Mouse (Mus musculus): ENCODE data around the gene Dnal1. TPM values are rescaled to one million over a fixed set of nuclear protein-coding genes. Genes with fewer than 3 reads are reported as not detected.

The Dnal1 gene
- 5.1 and 5.3 TPM in 2 replicates for polyA plus RNA-seq (2012; rRNA removed)

DNA sequence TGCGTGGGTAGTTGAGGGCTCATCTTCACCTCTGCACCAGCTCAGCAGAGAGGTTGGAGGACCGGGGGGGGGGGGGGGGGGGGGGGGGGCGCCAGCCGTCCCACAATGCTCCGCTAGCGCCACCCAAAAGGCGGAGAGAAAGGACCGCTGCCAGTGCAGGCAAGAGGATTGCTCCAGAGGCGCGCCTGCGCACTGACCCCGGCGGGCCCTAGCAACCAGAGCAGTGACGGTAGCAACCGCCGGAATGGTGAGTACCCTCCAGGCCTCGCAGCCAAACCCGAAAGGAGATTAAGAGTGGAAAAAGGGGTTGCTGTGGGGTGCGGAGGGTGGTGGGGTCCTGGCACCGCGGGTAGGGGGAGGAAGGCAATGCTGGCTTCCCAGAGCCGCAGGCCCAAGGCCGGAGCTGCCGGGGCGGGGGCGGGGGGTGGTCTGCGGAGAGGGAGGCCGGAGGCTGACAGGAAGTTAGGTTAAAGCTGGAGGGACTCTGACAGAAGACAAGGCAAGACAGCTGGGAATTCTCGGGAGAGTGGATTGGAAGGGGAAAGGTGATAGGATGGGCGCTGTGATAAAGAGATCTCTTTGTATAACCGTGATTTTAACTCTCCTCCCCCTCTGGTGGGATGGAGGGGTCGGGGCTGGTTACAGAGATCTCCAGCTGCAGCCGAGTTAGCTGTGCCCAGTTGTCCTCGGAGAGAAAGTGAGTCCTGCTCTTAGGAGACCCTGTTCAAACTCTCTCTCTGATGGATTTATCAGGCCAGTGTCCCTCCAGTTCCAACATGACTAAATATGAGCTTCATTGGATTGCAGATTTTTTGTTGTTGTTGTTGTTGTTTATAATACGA is at the start of gene Dnal1:
Gene Dnal1, plus strand, starts transcription at position 214 of the 842 bp plus-strand sequence.

DNA sequence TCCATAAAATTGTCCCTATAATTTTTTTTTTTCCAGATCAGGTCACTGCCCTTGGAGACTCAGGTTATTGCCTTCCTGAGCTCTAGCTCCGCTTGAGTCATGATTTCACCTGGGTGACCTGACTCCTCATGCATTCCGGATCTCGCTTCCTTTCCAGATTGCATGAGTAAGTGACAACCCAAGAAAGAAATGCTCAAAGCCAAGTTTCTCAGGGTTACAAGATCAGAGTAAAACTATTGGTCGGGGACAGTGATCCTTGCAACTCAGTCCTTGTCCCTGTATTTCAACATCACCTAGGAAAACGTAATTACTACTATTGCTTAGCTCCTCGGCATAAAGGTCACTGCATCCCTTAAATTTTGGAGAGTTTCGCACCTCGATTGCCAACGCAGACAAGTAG is 45.2 kb upstream of the Dnal1 start, which contains the start of gene Acot5:
Gene Acot5, plus strand, starts transcription at position 340 of the 400 bp plus-strand sequence.

DNA sequence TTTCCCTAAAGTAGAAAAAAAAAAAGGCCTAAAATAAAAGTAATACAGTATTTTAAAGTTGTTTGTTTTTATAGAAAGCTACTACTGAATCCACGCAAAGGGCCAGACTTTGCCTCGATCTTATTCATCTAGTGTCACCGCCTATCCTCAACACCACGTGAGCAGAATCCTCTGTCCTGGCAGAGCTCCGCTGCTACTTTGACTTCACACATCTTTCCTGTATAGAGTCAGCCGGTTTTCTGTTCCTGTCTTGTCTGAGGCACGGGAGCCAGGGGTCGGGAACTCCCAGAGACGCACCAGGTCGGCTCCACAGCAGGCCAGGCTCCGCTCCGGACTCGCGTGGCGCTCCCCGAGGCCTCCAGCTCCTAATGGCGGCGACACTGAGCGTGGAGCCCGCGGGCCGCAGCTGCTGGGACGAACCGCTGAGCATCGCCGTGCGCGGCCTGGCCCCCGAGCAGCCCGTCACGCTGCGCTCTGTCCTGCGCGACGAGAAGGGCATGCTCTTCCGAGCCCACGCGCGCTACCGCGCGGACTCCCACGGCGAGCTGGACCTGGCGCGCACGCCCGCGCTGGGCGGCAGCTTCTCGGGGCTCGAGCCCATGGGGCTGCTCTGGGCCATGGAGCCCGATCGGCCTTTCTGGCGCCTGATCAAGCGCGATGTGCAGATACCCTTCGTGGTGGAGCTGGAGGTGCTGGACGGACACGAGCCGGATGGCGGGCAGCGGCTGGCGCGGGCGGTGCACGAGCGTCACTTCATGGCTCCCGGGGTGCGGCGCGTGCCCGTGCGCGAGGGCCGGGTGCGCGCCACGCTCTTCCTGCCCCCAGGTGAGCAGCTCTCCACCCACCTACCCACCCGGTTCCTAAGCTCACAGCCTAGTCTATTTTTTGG is 13.3 kb upstream of the Dnal1 start, which contains the start of gene Acot6:
Gene Acot6, plus strand, starts transcription at position 51 of the 889 bp plus-strand sequence.

DNA sequence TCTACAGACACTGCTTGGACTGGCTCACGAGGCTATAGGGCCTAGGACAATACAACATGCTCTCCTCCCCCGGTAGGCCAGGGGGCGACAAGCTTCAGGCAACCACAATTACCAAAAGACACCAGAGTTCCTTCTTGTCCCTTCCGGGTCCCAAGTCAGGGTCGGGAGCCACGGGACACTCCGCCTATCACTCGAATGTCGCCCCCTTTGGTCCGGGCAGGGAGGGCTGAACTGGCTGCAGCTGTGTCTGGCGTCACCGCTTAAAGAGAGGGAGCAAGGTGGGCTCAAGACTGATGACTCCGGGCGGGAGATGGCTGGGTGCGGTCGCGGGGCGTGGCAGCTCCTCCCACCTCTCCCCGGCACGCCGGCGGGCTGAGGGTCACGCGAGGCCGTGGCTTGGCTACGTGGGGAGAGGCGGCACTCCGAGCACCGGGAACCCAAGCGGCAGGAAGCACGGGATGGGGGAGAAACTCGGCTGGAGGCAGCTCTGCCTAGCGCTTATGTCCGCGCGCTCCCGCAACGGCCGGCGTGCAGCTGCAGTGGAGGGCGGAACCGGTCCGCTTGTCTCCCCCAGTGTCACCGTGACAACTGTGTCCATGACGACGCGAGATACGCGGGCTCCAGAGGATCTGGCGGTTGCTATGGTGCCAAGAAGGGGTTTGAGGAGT is 33.9 kb downstream of the Dnal1 start, which contains the start of gene Pnma1:
Gene Pnma1, minus strand, starts transcription at position 536 of the 668 bp plus-strand sequence.

Other genes starting within 250 kb of the Dnal1 start
- gene Numb, start 192.4 kb upstream of the Dnal1 start, polyA plus RNA-seq (2012; rRNA removed), result 71.9 and 86.5 TPM in 2 replicates
- gene Riox1, start 163.8 kb upstream of the Dnal1 start, polyA plus RNA-seq (2012; rRNA removed), result 30.3 and 43.9 TPM in 2 replicates
- 0.10 and 0.17 TPM in 2 replicates for gene Heatr4, start 129.5 kb upstream of the Dnal1 start, polyA plus RNA-seq (2012; rRNA removed)
- 29.5 and 34.1 TPM in 2 replicates for gene Acot2, start 126.5 kb upstream of the Dnal1 start, polyA plus RNA-seq (2012; rRNA removed)
- 47.4 and 72.4 TPM in 2 replicates for gene Acot1, start 104.9 kb upstream of the Dnal1 start, polyA plus RNA-seq (2012; rRNA removed)
- 0.85 and 1.4 TPM in 2 replicates for gene Acot4, start 76.0 kb upstream of the Dnal1 start, polyA plus RNA-seq (2012; rRNA removed)
- not detected in 2 replicates for gene Gm49366, start 75.4 kb upstream of the Dnal1 start, polyA plus RNA-seq (2012; rRNA removed)
- 0.63 TPM in 2 replicates for gene Acot3, start 62.2 kb upstream of the Dnal1 start, polyA plus RNA-seq (2012; rRNA removed)
- gene Acot5, start 45.0 kb upstream of the Dnal1 start, polyA plus RNA-seq (2012; rRNA removed), result 0.43 and 1.1 TPM in 2 replicates
- 6.7 and 8.8 TPM in 2 replicates for gene Acot6, start 13.7 kb upstream of the Dnal1 start, polyA plus RNA-seq (2012; rRNA removed)
- 0.70 and 0.77 TPM in 2 replicates for gene Pnma1, start 34.1 kb downstream of the Dnal1 start, polyA plus RNA-seq (2012; rRNA removed)
- gene Elmsan1, start 104.5 kb downstream of the Dnal1 start, polyA plus RNA-seq (2012; rRNA removed), result 14.0 and 15.7 TPM in 2 replicates
- 5.3 and 6.0 TPM in 2 replicates for gene Ptgr2, start 170.9 kb downstream of the Dnal1 start, polyA plus RNA-seq (2012; rRNA removed)
- gene Zfp410, start 202.5 kb downstream of the Dnal1 start, polyA plus RNA-seq (2012; rRNA removed), result 25.1 and 28.1 TPM in 2 replicates
- gene Coq6, start 247.3 kb downstream of the Dnal1 start, polyA plus RNA-seq (2012; rRNA removed), result 53.8 and 70.6 TPM in 2 replicates
- 1.7 and 1.9 TPM in 2 replicates for gene Fam161b, start 247.5 kb downstream of the Dnal1 start, polyA plus RNA-seq (2012; rRNA removed)

Measured in ovary, adult 2 months (tissue).